Mouse (Mus musculus): ENCODE results near the gene Gnat1.

Gene Gnat1

GRCm38 (mm10) chr9:107670259-107670658 is 9.3 kb downstream of the Gnat1 start:
- DNase-seq, result no peak

GRCm38 (mm10) chr9:107669480-107669945 is 10.0 kb downstream of the Gnat1 start, which contains the start of gene Slc38a3:
Slc38a3 (minus strand) TSS chr9:107669530.
- DNase-seq, result no peak

- DNase-seq, result no peak
These were observed 10.6 kb downstream of the Gnat1 start for GRCm38 (mm10) chr9:107668916-107669315.

- no peak for DNase-seq
These were observed 11.5 kb downstream of the Gnat1 start for GRCm38 (mm10) chr9:107668011-107668410.

- DNase-seq, result no peak
These were observed 12.3 kb downstream of the Gnat1 start for GRCm38 (mm10) chr9:107667219-107667618.

GRCm38 (mm10) chr9:107666751-107667205 is 12.7 kb downstream of the Gnat1 start:
- DNase-seq, result no peak

- DNase-seq, result no peak
These were observed 14.2 kb downstream of the Gnat1 start for GRCm38 (mm10) chr9:107665308-107665707.

GRCm38 (mm10) chr9:107663525-107663924 is 16.0 kb downstream of the Gnat1 start:
- no peak for DNase-seq

GRCm38 (mm10) chr9:107662342-107662741 is 17.2 kb downstream of the Gnat1 start:
- DNase-seq, result no peak

- DNase-seq, result no peak
These were observed 18.7 kb downstream of the Gnat1 start for GRCm38 (mm10) chr9:107660777-107661176.

GRCm38 (mm10) chr9:107659961-107660360 is 19.6 kb downstream of the Gnat1 start:
- DNase-seq, result no peak

GRCm38 (mm10) chr9:107659551-107659950 is 20.0 kb downstream of the Gnat1 start:
- no peak for DNase-seq

GRCm38 (mm10) chr9:107658096-107658495 is 21.4 kb downstream of the Gnat1 start:
- no peak for DNase-seq

- DNase-seq, result no peak
These were observed 22.4 kb downstream of the Gnat1 start for GRCm38 (mm10) chr9:107657144-107657543.

GRCm38 (mm10) chr9:107654585-107654984 is 24.9 kb downstream of the Gnat1 start:
- DNase-seq, result no peak

GRCm38 (mm10) chr9:107653474-107653873 is 26.0 kb downstream of the Gnat1 start:
- no peak for DNase-seq

- no peak for DNase-seq
These were observed 28.6 kb downstream of the Gnat1 start for GRCm38 (mm10) chr9:107650708-107651481.

- DNase-seq, result no peak
These were observed 29.3 kb downstream of the Gnat1 start for GRCm38 (mm10) chr9:107650225-107650624.

- DNase-seq, result no peak
These were observed 30.7 kb downstream of the Gnat1 start for GRCm38 (mm10) chr9:107648767-107649166.

- no peak for DNase-seq
These were observed 32.5 kb downstream of the Gnat1 start for GRCm38 (mm10) chr9:107646975-107647374.

GRCm38 (mm10) chr9:107645577-107645976 is 33.9 kb downstream of the Gnat1 start:
- DNase-seq, result peak; percentile 83

GRCm38 (mm10) chr9:107645153-107645510 is 34.4 kb downstream of the Gnat1 start:
- DNase-seq, result no peak

- peak; percentile 93 for DNase-seq
These were observed 34.9 kb downstream of the Gnat1 start for GRCm38 (mm10) chr9:107644495-107645152.

- DNase-seq, result no peak
These were observed 35.8 kb downstream of the Gnat1 start for GRCm38 (mm10) chr9:107643544-107644214.
